Mouse (Mus musculus) urinary bladder, postnatal 36 days (tissue): ENCODE data around the gene Itpk1.

Source experiments
- DNase-seq, 2 experiments: peaks; one replicate each; pipeline ENCODE4 v3.0.0; 2022; ENCODE audit warnings: low spot score in 2 of 2, mixed read lengths in 1 of 2

The Itpk1 gene

DNA sequence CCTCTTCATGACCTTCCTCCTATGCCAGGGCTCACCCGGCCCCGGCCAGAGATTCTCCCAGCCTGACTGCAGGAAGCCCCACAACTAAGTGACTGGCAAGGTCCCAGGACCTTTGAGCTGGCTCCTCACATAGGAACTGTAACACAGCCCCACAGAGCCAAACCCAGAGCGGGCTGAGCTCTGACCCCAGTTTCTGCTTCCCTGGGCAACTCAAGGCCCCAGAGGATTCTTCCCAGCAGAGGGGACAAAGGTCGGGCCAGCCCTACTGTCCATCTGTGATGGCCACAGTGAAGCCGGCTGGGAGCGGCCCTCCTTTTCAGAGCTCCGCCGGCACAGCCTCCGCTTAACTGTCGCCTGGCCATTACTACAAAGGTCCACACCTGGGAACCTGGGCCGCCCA, 13.6 kb downstream of the Itpk1 start:
- DNase-seq, result peak in 1 of 2 experiments; percentile 66

DNA sequence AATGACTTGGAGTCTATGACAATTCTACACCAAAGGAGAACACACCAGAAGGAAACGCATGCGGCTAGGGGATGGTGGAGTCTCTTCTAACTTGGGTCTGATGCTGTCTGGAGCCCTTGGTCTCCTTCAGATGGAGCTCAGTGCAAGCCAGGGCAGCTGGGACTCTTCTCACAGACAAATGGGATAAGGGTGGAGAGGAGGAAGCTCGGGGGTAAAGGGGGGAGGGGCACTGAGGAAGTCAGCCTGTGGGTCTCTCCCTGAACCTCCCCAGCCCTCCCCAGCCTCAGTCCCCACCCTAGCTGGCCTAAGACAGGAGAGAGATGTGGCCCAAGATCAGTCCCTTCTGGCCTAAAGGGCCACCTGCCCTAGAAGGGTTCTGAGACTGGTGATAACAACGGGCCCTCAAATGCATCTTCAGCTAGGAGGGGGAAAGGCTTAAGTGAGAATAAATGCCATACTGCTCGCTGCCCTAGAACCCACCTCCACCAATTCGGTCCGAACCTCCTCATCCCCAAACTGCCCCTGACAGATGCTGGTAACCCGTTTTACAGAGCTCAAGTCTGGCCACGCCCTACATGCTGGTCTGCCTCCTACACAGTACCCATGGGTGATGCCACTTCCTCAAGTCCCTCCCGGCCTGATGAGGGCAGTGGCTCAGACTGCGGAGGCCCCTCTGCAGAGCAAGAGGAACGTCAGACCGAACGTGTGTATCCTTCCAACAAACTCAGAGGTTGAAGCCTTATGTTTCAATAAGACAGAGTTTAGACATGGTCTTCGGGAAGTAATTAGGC, 14.8 kb downstream of the Itpk1 start:
- no peak for DNase-seq

DNA sequence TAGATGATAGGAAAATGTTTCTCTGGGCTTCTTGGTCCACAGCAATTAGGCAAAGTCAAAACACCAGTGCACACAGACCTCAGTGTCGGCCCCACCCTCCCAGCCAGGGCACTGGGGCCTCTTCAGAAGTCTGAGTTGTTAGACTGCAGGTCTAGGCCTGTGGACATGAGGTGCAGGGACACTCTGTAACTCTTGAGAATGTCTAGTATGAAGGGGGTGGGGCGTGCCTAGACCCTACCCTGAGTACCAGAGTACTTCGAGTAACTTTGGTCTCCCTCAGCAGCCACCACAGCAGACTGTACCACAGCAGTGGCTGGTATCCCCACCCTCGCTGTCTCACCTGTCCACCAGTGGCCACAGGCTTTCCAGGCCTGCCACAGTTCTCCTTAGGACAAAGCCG, 18.4 kb downstream of the Itpk1 start:
- DNase-seq, result no peak

DNA sequence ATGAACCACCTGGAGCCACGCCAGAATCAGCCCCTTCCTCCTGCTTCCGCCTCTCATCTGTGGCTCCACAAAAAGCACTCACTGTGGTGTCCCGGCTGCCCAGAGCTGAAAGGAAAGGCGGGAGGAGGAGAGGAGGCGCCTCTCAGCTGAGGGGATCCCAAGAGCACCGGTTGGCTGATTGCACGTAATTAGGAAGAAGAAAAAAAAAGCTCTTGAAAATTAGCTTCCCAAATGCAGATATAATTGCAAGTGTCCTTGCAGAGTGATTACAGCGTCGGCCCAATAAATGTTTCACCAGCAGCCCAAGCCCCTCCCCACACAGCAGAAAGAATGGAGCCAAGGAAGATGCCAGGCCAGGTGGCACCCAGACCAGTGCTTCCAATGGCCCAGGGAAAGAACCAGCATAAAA, 19.2 kb downstream of the Itpk1 start:
- DNase-seq, result no peak

DNA sequence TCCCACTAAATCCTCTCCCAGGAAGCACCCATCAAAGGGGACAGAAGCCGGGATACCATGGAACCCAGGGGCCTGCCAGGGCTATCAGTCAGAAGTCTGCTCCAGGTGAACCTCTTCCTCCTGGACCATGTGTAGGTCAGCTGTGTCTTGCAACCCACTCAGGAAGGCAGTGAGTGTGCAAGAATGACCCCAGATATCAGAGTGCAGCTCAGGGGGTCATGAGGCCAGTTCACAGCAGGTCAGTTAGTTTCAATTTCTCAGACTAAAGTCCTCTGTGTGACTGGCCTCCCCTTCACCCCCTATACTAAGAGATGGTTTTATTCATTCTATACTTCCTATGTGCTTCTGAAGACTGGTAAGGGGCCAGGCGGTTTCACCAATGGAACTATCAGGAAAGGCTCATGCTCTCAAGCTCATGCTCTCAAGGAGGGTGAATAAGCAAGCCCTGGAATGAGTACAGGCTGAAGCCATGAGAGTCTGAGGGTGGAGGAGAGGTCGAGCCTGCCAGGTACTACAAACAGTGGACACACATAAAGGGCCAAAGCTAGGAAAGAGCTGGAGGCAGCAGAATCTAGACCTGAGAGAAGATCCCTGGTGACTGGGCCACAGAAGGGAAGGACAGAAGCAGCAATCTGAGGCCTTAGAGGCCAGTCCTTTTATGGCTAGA, 19.9 kb downstream of the Itpk1 start:
- DNase-seq, result no peak

DNA sequence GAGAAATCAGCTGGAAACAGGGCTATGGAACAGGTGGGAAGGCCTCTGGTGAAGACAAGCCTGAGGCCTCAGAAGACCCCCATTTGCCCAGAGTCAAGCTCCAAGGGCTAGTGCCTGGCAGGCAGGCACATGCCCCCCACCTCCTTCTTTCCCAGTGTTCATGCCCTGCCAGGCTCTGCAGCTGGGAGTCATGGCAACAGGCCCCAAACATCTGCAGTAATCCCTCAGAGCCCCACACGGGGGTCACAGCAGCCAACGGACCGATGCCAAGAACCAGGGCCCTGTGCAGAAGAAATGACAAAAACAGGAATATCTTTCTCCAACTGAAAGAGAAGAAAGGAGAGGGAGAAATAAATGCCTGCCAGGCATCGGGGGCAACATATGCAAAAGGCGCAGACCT, 20.8 kb downstream of the Itpk1 start:
- DNase-seq, result no peak

DNA sequence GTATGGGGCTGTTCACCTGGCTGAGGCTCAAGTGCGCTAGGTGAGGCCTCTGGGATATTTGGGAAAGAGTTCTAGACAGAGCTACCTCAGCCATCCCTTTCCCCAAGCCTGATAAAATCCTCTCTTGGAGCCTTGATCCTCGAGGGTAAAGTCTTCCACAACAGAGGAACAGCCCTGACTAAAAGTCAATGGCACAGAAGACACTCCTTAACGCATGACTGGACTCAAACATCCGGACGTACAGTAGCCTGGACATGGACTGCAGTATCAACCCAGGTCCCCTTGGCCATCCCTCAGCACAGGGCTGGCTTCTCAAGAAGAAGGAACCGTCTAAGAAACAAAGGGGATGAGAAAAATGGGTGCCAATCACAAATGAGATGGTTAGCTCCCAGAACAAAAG, 21.3 kb downstream of the Itpk1 start:
- no peak for DNase-seq

DNA sequence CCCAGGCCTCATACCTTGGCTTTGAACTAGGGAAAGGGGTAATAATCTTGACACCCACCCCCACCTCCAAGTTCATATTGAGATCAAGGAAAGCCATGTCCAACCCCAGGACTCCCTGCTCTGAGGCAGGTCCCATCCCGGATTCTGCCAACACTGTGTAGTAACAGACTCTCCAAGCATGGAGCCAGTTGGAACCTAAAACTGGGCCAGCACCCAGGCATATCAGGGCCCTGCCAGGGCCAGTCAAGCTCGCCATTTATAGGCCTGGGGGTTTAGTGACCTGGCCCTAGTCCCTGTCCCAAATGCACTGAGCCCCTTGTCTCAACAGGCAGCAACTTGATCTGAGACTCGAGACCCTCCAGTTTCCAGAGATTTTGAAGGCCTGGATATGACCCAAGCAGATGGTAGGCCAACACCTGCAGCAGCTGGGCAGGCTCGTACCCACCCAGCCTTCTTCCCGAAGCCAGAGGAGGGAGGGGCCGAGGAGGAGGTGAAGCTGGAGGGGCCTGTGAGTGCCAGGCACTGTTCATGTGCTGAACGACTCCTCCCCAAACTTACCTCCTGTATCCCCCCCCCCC, 21.9 kb downstream of the Itpk1 start:
- no peak for DNase-seq

DNA sequence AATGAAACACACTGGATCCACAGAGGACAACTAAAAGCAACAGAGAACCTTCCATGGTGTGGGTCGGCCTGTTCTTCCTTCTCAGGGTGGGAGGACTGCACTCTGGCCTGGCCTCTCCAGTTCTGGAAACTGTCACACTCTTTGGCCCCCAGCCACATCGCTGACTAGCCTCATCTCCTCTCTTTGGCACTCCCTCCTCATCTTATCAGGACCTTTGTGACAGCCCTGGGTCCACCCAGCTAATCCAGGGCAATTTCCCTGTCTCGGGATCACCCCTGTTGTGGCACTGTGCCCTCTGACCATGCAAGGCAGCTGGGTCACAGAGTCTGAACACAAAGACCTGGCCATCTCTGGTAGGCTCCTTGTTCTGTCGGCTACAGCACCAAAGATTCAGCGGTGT, 22.6 kb downstream of the Itpk1 start:
- DNase-seq, result no peak

DNA sequence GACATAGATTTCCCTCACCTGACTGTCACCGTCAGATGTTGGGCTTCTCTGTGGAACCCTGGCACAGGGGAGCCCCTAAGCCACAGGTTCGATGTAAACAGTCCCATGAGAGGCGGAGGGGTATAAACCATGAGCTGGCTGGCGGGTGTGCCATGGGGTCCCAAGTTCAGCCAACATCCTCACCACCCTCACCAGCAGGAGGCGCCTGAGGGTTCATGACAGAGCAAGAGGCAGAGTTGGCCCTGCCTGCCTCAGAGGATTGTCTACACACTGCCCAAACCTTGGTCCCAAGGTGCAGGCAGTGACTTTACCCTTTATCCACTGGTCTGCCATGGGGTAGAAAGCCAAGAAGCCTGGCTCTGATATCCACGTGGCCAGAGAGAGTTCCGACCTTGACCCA, 23.1 kb downstream of the Itpk1 start:
- DNase-seq, result no peak

DNA sequence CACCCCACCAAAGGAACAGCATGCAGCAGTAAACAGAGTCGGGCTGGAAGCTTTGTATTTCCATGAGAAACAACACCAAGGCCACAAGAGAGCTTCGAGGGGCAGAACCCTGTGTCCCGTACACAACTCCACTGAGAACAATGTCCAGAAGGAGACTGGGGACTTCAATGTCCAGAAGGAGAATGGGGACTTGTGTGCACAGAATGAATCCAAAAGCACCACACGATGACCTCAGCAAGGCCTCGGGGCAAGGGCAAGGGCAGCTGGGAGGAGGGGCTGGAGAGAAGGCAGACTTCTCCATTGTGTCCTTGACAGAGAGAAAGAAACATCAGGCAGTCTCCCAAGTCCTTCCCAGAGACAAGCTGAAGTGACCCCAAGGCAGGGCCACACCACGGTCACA, 25.9 kb downstream of the Itpk1 start:
- no peak for DNase-seq

DNA sequence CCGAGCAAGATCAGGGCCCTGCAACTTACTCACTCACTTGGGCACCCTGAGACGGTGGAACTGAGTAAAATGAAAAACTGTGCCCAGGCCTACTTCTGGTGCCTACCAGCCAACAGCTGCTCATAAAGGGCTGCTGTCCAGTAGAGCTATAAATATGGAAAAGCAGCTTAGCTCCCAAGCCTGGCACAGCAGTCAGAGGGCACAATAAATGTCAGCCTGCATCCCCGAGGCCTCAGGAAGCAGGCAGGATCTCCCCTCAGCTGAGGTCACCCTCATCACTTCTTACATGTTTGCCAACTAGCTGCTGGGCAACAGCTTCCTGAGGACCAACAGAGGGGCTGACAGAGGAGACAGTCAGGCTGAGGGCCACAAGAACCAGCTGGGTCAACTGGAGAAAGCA, 27.6 kb downstream of the Itpk1 start:
- no peak for DNase-seq

DNA sequence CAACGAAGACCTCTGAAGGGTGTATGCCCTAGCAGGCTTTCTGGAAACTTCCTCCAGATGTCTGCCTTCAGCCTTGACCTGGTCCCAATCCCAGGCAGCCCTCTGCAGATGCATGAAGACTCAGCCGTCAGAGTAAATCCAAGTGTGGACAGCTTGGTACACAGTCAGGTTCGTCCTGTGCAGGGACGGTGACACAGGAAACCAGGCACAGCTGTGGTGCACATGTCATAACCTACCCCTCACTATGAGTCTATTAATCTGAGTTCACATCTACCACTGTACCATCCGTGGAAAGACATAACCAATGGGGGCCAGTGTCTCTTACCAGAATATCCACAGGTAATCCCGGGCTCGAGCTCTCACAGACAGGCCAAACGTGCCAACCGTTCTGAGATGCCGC, 30.2 kb downstream of the Itpk1 start:
- no peak for DNase-seq

DNA sequence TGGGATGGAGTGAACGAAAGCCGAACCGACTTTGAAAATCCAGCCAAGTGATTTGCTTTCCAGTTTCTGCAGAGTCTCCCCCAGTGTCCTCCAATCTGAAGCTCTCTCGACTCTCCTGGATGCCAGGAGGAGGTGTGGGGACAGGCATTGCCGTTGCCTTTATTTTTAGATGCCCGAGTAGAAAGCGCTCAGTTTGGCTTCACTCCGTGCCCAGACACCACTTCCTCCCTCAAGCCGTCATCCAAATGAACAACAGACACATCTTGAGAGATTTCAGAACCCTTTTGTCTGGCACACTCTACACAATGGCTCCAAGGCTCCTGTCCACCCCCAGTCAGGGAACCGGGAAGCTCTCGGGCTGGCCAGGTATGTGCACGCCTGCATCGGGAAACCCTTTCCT, 30.6 kb downstream of the Itpk1 start:
- no peak for DNase-seq

DNA sequence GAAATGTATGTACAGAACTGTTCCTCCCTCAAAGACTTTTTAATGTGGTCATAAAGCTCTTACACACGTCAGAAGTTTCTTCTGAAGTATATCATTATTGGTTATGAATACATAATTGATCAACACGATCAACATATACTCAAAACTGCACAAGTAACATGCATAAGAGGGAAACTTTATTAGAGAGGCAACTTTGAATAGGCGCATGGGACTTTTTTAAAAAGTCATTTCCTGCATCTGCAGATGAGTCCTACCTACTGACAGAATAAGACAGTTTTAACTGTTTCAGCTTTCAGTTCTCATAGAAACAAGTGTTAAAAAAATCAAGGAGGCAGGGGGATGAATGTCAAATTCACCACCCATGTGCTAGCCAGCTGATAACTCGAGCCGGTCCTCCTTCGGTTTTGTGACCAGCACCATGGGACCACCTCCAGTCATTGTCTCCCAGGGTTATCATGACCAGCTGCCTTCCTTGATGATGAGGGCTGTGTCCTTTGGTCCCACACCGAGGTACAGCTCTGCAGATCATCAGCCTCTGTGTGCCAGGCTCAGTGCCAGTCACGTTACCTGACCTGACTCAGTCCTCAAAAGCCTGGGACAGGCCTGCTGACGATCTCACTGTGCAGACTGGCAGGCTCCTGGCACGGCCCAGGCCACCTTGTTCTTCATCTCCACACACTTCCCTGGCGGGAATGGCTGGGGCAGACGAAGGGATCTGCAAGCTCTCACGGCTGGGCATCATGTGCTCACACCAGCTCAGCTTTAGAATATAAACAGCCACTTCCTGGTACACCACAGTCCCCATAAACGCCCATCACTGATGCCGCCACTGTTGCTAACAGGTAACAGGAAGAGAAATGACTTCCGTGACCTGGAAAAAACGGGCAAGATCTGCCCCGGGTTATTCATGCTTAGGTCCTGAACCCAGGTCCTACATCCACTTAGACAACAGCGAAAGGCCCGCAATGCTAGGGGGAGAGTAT, 31.6 kb downstream of the Itpk1 start:
- DNase-seq, result no peak

DNA sequence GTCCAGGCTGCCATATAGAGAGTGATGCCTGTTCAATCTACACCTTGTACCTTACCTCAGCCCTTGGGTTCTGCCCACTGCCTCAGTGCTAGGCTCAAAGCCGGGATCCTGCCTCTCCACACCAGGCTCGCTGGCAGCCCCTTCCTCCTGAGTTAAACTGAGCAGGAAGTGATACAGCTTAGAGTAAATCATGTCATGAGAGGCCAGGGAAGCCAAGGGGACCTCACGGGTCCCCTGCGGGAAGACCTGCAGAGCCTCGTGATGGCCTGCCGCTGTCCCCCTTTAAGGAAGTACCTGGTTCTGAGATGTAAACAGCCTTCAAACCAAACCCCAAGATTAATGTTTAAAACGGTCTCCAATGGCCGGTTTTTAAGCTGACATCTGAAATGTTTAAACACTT, 32.6 kb downstream of the Itpk1 start:
- no peak for DNase-seq

DNA sequence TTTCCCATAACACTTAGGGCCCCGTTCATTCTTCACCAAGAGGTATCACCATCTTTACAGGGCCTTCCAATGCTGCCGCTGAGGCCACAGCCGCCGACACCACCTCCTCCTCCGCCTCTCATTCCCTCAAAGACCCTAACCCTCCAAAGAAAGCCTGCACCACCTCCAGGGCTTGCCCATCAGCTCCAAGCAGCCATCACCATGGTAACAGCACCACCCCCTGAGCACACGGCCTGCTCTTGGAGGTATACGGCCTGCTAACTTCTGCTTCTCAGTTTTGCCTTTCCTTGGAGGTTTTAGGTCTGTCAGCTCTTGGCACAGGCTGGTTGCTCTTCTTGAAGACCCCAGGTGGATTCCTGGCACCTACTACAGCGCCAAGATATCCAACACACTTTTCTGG, 33.9 kb downstream of the Itpk1 start:
- DNase-seq, result no peak

DNA sequence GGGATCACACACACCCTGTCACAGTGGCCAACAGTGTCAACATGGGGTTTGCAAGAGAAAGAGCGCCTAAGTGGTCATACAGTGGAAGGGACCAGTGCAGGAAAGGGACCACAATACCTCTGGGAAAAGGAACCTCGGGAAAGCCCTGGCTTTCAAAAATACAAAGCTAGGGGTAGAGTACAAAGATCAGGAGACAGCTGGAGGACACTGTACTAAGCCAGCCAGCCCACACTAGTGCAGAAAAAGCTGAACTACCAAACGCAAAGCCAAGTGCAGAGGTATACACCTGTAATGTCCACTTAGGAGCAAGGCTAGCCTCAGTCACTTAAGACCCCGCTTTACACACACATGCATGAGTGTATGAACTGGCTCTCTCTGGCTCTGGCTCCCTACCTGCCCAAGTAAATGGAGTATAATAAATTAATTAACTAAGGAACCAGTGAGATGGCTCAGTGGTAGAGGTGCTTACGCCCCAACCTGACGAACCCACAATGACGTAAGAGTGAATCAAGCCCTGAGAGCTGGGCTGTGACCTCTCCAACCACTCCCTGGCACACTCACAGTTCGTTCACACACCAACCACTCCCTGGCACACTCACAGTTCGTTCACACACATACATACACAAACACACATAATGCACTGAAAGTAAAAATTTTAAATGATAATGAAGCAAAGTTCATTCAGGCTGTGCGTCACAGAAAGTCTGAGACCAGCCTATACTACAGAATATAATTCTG, 39.1 kb downstream of the Itpk1 start:
- no peak for DNase-seq

DNA sequence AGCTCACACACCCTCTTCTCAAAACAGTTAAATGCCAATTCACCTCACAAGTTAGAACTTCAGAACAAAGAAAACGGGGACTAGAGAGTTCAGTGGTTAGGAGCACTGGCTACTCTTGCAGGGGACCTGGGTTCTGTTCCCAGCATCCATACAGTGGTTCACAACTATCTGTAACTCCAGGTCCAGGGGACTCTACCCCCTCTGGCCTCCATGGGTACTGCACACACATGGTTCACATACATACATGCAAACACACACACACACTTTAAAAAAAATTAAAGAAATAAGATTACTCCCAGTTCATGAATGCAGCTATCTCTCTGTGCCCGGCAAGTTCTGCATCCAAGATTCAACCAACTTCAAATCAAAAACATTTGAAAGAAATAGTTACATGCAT, 40.7 kb downstream of the Itpk1 start:
- no peak for DNase-seq

DNA sequence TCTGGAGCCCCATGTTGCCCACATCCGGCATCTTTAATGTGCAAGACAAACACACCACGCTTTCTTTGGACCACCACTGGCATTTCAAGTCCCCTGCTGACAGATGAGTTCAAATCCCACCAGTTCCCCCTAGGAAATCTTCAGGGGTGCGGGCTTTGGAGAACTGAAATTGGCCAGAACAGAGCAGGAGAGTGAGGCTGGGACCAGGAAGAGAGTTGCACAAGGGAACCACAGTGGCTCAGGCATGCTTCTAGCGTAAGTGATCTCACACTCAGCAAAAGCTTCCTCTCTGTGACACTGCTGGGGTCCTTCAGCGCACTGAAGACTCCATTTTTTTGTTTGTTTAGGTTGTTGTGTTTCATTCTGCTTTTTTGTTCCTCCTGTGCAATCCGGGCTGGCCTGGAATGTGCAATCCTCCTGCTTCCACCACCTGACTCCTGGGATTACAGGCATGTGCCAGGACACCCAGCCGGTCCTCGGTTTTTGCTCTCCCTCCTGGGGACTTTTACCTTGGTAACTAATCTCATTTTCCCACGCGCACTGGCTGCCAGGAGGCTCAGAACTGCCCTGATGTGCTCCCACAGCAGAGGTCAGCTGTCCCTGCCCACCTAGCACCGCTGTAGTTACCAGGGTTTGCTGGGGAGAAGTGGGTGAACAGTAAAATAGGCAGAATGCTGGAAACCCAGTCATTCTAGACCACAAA, 41.2 kb downstream of the Itpk1 start:
- DNase-seq, result no peak

DNA sequence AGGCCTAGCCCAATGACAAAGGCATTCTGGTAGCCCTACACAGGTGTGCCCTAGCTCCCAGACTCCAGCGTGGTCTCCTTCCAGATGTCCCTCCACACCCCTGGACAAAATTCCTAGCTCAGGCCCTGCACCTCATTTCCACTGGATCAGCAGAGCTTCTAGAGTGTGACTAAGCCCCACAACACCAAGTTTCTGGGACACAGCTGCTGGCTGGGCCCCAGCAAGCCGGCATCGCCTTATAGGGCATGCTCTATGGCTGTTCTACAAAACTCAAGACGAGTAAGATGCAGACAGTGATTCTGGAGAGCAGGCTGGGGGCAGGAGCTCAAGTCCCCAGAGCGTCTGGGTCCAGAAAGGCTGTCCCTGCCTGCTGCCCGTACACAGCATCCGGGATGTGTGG, 43.0 kb downstream of the Itpk1 start:
- no peak for DNase-seq
